Mouse (Mus musculus): Measurements from ENCODE around the gene Atp11b.

Gene Atp11b

GRCm38 (mm10) chr3:35779748-35780147 is 25.8 kb downstream of the Atp11b start:
- DNase-seq (ENCODE audit: low spot score), result no peak

DNA sequence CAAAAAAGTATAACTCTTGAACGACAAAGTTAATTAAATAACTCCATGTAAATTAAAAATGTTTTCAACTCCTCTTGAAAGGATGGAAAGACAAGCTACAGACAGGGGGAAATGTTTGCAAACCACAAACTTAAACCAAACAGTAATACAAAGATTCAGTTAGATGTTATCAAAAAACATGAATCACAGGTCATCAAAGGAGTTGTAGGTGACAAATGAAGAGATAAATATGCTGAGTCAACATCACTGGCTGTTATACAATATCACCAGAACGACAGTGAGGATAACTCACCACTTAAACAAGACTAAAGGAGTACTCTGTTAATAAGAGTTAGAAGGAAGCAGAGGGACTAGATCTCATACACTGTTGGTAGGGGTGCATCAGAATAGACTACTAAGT is 48.1 kb downstream of the Atp11b start:
- DNase-seq (ENCODE audit: low spot score), result no peak

GRCm38 (mm10) chr3:35819887-35820286 is 66.0 kb downstream of the Atp11b start:
- DNase-seq (ENCODE audit: low spot score), result no peak

- DNase-seq (ENCODE audit: low spot score), result no peak
These were observed 68.1 kb downstream of the Atp11b start for GRCm38 (mm10) chr3:35822036-35822435.

- no peak for DNase-seq (ENCODE audit: low spot score)
These were observed 95.4 kb downstream of the Atp11b start for GRCm38 (mm10) chr3:35849326-35849725.

- DNase-seq (ENCODE audit: low spot score), result no peak
These were observed 129.4 kb downstream of the Atp11b start for GRCm38 (mm10) chr3:35883267-35883666.

DNA sequence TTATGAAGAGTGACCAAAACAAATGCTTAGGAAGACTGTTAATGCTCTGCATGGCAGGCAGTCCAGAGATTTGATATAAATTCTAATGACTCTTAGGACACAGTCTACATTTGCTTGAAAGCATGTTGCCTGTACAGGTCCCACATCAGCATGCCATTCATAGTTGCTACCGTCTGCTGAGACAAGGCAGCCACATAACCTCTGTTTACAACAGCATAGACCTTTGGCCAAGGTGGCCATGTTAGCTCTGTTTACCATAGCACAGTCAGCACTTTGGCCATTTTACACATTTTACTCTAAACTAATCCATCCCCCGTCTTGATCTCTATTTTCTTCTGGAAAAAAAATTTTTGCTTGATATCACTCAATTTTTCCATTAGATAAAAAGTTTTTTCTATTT is 135.6 kb downstream of the Atp11b start:
- no peak for DNase-seq (ENCODE audit: low spot score)

- DNase-seq (ENCODE audit: low spot score), result no peak
These were observed 137.2 kb downstream of the Atp11b start for GRCm38 (mm10) chr3:35891123-35891522.

- no peak for DNase-seq (ENCODE audit: low spot score)
These were observed 139.2 kb downstream of the Atp11b start for GRCm38 (mm10) chr3:35893156-35893555.

DNA sequence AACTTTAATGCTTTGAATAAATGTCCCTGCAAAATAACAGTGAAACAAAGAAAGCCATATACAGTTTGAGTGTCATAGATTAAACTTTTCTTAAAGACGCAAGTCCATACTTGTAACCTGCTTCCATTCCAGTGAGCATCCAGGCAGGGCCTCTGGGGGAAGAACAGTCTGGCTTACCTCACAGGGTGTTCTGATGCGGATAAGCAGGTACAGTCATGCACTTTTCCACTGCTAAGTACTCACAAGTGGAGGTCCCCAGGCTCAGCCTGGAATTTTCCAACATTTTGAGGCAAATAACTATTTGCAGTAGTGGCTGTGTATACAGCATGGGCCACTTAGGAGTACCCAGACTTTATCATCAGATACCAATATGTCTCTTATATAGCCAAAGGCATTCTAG is 144.0 kb downstream of the Atp11b start:
- DNase-seq (ENCODE audit: low spot score), result no peak

DNA sequence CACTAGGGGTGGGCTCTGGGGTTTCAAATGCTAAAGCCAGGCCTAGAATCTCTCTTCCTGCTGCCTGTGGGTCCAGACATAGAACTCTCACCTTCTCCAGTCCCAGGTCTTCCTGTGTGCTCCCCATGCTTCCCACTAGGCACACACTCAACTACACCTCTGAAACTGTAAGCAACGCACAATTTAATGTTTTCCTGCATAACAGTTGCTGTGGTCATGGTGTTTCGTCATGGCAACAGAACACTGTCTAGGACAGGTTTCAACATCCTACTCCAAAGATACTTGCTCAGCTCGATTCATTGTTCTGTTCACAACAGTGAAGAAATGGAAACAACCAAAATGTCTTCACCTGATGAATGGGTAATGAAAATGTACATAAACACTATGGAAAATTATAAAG is 145.2 kb downstream of the Atp11b start:
- DNase-seq (ENCODE audit: low spot score), result no peak

DNA sequence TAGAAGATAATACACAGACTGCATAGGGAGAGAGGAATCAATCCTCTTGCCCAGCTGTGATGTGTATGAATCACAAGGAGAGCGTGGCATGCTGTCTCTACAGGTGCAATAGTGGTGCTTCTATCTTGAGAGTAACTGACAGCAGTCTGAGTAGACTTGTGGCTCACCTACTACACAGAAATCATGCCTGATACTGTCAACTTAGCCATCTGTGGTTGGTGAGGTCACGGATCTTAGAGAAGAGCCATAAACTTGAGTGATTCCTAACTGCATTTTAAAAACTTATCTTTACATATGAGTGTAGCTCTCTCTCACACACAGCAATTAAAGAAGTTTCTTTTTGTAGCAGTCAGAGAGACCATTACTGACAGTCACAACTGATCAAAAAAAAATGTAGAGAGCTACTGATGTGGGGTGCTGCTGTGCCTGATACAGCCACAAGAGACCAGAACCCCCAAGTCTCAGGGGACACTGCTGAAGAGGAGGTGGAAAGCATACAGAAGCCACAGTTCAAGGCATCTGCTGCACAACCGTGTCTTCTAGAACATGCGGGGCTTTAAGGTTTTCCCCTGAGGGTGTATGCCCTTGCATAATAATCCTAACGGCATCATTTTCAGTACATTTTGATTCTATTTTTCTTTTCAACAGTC is 146.8 kb downstream of the Atp11b start:
- no peak for DNase-seq (ENCODE audit: low spot score)

Measured in embryo, embryonic 10 days (tissue).